Mouse (Mus musculus): Measurements from ENCODE around the gene Mpdu1.
A peak's percentile ranks its signal among the peaks of the same experiment; 100 is the strongest.
"Not testable (repeated sequence)": the region's sequence is repeated elsewhere in the genome, so short reads cannot be mapped to it uniquely, and the experiment has no call there.

The Mpdu1 gene

DNA sequence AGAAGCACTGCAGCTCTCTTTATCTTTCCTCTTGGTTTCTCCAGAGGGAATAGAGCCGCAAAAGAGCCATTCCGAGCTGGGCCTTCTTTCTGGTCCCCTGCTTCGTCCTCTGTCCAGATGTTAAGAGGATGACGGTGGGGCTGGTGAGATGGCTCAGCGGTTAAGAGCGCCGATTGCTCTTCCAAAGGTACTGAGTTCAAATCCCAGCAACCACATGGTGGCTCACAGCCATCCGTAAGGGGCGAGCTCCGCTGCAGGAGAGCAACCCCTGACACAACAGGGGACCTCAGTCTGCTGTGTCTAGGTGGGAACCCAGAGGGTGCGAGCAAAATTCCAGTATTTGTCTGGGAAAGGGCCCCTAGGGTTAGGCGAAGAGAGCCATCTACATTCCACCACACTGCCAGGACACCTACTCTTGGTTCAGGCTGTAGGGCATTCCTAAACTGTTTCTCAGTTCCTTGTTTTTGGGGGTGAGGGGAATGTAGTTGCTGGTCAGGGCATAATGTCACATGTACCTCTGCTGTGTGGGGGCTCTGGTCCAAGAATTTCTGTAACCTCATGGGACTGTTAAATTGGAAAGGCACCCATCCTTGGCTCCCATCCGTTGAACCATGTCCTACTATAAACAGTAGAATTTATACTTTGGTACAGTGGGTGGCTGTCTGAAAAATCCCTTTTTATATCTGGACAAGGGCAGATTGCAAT, 677 bp upstream of the Mpdu1 start:
- no peak for DNase-seq

DNA sequence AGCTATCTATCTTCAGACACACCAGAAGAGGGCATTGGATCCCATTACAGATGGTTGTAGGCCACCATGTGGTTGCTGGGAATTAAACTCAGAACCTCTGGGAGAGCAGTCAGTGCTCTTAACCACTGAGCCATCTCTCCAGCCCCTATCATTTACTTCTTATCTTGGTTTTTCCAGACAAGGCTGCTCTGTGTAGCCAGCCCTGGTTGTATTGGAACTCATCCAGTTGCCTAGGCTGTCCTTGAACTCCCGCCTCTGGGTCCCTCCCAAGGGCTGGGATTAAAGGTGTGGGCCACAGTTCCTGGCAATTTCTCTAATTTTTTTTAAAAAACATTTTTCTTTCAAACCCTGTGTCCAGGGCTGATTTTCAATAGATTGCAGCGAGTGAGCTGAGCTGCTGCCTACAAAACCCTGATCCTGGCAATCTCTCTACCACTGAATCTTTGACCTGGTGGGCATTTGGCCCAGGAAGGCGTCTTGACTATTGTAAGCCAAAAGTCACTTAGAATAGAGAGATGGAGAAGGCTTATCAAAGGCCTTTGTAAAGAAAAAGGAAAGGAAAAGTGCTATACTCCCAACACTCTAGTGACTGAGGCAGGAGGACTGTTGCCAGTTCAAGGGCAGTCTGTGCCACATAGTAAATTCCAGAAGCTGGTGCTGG, 1.1 kb downstream of the Mpdu1 start:
- DNase-seq, result no peak

DNA sequence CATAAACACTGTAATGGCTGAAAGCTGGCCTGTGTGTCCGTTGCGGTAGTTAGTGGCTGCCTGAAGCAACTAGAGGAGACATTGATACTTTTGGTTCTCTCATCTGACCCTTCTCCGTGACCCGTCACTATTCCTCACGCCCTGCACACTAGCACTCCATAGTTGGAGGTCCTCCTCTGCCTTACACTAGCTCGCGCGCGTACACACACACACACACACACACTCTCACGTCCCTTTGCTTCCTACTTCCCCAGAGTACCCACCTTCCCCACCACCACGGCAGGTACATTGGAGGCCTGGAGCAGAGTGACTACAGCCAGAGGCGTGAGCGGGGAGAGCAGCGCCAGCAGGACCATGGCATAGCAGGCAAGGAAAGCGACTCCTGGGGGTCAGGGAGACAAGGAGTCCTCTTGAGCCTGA, 5.0 kb downstream of the Mpdu1 start:
- no peak for DNase-seq

DNA sequence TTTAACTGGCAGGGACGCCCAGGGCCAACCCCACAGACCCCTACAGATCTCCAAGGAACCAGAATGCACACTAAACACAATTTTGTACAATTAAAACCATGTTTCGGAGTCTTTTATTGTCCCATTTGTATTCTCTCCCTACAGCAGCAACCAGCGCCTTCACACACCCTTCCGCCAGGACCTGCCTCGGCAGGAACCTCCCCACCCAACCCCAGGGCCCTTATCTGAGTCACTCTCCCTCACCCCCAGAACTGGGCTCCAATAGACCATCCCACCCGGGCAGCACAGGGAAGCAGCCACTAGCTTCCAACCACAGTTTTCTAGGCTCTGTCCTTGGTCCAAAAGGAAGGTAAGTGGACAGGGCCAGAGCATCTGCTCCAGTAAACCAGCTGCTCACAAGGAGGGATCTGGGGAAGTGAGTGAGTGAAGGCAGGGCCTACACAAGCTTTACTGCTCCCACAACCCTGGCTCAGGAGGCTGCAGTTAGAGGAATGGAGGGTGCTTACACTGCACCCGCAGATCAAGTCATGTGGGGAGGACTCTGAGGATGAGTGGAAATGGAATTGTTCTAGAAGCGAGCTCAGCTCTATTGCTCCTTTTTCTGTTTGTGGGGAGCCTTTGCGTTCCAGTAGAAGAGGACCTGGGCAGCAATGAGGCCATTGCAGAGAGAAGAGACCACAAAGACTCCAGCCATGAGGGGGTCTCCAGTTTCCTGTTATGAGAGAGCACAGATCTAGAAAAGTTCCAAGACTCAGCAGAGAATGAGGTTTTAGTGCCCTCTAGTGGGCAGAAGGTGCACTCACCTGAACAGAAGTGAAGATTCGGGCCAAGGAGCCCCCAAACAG, 5.6 kb downstream of the Mpdu1 start:
- peak; percentile 73 for DNase-seq

DNA sequence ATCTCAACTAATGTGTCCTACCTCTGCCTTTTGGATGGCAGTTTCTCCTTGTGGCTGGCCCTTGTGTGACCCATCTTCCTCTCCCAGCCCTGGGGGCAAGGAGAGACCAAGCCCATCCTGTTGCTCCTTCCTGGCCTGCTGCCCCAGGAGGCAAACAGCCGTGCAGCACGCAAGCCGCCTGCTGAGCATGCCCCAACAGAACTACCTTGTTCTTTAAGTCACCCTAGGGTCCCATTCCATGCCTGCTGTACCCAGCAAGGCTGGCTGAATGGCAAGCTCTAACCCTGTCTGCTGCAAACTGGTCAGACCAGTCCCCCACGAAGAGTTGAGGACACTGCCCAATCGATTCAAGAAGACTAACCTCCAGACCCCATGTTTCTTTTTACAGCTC, 6.4 kb downstream of the Mpdu1 start:
- DNase-seq, result no peak

DNA sequence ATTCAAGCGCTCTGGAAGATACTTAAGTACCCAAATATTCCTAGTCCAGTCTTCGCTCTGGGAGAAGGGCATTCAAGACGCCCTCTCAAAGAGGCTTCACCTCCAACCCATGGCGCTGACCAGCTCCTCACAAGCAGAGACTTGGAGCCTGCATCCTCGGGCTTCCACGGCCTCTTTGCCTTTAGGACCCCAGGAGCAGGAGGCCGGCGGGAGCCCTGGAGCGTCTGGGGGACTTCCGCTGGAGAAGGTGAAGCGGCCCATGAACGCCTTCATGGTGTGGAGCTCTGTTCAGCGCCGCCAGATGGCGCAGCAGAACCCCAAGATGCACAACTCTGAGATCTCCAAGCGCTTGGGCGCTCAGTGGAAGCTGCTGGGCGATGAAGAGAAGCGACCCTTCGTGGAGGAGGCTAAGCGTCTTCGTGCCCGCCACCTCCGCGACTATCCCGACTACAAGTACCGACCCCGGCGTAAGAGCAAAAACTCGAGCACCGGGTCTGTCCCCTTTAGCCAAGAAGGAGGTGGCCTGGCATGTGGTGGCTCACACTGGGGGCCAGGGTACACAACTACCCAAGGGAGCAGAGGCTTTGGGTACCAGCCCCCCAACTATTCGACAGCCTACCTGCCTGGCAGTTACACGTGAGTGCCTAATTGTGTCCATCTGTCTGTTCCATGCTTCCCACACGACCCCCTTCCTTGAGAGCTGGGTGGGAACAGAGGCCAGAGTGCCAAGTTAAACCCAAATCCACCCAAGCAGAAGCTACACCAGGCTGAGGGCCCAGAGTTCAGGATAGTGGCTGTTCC, 7.0 kb downstream of the Mpdu1 start, which contains the start of gene Sox15:
TSS of gene Sox15 (plus strand) at position 51 of the 801 bp plus-strand sequence.
- peak; percentile 67 for DNase-seq

DNA sequence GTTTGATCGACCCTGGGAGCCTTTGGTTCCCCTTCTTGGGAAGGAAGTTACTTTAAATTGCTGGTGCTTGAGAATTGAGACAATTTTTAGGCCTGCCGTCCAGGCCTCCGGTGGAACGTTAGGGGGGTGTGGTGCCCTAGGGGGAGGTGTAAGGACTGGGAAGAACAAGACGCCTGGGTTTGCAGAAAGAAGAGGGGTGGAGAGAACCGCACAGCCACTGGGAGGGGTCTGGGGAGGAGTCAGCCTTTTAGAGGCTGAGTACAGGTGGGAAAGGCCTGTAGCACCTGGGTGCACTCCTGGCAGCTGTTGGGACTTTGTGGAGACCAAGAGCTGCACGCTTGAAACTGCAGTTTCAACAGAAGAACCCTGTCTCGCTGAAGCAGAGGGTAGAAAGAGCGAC, 7.7 kb downstream of the Mpdu1 start:
- DNase-seq, result no peak

DNA sequence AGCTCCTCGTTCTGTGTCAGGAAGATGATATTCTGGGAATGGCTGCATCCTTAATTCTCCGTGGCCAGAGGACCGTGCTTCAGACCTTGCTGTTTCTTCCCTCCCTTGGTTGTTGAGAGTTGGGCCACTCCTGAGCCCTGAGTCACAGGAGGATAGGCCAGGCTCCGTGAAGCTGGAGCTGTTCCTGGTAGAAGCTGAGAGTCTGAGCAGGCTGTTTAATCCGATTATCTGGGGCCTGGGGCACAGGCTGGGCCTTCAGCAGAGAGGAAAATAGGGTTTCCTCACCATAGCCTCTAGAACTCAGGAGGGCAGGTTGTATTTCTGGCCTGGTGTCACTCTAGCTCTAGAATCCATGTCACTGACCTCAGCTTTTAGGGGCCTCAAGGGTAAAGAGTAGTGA, 9.0 kb downstream of the Mpdu1 start:
- DNase-seq, result no peak

DNA sequence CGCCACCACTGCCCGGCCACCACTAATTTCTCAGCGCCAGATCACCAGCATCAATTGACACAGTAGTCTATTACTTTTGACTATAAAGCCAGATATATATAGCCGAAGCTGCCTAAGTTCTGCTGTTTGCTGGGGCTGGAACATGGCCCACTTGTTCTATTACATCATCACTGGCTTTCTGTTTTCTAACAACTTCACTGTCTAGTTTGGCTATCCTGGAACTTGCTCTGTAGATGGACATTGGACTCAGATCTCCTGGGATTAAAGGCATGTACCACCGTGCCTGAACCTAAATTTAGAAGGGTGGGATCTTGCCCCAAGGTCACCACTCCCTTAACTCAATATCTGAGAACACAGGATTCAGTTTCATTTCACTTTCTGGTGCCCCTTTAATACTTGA, 16.6 kb downstream of the Mpdu1 start:
- no peak for DNase-seq

DNA sequence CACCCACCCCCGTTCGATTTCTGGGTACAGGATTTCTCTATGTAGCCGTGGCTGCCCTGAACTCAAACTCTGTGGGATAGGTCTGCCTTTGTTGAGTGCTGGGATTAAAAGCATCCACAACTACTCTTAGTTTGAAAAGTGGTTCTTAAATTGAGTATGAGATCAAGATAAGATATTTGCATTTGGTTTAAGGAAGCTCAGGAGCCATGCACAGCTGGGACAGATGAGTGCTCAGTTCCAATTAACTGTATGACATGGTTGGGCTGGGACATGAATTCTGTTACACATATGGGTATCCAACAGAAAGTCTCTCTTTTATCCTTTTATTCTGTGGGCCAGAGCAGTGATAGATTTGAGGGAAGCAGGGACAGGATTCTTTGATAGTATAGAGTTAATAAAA, 27.0 kb downstream of the Mpdu1 start:
- DNase-seq, result no peak

DNA sequence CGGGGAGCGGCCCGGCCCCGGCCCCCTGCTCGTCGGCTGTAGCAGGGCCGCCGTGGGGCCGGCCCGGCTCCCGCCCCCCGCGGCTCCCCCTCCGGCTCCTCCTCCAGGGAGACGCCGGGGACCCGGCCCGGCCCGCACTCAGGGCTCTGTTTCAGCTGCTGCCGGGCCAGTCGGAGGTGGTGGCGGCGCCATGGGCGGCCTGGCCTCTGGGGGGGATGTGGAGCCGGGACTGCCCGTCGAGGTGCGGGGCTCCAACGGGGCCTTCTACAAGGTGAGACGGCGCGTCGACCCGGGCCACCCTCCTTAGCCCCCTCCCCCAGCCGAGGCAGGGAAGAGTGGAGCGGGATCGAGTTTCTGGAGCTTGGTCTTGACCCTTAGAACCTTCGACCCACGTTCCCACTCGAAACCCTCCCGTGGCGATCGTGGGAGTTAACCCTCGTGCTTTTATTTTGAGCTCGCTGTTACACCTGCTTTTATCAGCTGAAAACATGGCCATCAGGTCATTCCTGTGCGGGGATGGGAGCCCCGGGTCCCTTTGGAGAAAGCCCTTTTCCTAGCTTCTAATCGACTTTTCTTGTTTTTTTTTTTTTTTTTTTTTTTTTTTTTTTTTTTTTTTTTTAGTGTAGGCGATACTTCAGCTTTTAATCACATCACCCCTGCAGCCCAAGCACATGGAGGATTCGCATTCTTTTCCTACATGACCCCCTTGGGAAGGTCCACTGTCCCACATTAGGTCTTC, 29.1 kb downstream of the Mpdu1 start:
- DNase-seq, result no peak

DNA sequence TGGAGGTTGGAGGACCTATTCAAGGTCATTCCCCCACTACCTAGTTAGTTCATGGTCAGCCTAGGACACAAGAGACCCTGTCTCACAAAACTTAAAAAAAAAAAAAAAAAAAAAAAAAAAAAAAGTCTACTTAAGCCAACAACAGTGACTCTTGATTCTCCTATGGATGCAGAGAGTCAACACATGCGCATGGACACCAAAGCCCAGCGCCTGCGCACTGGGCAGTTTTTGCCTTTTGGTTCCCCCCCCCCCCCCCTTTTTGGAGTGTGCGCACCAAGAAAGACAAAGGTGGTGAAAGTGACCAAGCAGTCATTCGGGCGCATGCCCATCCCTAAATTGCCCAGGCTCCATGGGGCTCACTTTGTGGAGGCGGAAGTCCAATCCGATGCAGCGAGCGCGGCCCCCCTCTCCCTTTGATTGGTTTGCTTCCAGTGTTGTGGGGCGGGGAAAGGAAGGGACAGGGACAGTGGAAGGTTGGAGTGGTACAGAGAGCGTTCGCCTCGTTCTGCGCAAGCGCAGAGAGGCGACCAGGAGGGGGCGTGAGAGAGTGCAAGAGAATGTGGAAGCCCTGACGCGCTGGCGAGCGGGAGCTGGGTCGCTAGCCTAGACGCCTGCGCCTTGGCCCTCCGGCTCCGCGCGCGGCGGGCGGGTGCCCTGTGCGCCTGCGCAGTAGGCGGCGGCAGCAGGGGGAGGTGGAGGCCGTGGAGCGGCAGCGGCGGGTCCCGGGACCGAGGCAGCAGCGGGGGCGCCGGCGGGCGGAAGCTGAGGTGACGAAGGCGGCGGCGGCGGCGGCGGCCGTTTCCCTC, 30.0 kb downstream of the Mpdu1 start, which contains the start of gene Fxr2:
TSS of gene Fxr2 (plus strand) at position 707 of the 806 bp plus-strand sequence.
- peak; percentile 100 for DNase-seq

DNA sequence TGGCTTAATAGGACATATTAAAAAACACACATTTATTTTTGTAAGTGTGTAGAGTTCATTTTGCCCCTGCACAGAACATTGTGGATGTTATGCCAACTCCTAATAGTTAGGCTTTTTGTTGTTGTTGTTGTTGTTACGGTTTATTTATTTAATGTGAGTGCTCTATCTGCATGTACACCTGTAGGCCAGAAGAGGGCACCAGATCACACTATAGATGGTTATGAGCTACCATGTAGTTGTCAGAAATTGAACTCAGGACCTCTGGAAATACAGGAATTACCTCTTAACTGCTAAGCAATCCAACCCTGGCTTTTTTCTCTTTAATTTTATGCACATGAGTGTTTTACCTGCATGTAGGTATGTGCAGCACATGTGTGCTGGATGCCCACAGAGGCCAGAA, 32.6 kb downstream of the Mpdu1 start:
- DNase-seq, result no peak

DNA sequence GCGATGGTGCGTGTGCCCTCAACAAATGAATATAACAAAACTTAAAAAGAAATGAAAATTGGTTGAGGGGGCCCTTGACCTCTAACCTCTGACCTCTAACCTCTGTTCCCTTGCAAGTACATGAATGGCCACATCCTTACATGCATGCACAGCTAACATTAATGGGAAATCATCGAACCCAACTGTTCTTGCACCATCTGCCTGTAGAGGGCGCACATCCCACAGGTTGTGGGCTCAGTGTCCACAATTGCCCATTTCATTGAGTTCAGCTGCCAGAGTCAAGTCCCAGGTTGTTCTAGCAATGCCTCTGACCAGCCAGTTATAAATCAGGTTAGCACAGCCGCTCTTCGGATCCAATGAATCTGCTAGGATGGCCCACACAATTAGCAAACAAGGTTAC, 34.2 kb downstream of the Mpdu1 start:
- peak; percentile 85 for DNase-seq

DNA sequence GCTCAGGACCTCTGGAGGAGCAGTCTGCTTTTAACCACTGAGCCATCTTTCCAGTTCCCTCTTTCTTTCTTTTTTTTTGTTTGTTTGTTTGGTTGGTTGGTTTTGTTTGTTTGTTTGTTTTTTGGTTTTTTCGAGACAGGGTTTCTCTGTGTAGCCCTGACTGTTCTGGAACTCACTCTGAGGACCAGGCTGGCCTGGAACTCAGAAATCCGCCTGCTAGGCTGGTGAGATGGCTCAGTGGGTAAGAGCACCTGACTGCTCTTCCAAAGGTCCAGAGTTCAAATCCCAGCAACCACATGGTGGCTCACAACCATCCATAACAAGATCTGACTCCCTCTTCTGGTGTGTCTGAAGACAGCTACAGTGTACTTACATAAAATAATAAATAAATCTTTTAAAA, 38.1 kb downstream of the Mpdu1 start:
- not testable (repeated sequence) for DNase-seq

DNA sequence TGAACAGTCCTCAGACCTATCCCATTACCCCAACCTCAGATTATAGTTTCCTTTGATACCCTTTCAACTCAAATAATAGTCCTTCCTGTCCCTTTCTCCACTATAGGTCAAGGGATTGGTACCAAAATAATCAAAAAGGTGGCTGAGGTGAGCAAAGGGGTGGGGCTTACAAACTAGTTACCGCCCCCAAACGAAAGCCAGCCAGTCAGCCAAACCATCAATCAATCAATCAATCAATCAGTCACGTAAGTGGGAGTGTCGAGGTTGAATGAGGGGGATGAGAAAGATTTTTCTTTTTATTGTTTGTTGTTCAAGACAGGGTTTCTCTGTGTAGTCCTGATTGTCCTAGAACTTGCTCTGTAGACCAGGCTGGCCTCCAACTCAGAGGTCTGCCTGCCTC, 39.4 kb downstream of the Mpdu1 start:
- DNase-seq, result no peak

DNA sequence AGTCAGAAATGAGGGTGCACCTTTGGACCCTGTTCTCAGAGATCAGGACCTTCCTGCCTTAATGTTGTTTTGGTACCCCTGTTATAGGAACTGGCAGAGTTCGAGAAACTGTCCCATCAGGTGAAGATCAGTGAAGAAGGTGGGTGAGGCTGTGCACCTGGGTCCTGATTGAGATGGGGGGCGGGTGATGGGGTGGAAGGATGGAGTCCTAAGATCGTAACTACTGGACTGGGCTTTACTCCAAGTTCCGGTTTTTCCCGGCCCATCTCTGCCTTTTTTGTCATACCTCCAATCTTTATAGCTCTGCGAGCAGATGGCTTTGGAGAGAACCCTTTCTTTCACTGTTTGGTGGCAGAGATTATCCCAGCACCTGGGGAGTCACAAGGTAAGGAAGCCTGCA, 40.0 kb downstream of the Mpdu1 start:
- no peak for DNase-seq

DNA sequence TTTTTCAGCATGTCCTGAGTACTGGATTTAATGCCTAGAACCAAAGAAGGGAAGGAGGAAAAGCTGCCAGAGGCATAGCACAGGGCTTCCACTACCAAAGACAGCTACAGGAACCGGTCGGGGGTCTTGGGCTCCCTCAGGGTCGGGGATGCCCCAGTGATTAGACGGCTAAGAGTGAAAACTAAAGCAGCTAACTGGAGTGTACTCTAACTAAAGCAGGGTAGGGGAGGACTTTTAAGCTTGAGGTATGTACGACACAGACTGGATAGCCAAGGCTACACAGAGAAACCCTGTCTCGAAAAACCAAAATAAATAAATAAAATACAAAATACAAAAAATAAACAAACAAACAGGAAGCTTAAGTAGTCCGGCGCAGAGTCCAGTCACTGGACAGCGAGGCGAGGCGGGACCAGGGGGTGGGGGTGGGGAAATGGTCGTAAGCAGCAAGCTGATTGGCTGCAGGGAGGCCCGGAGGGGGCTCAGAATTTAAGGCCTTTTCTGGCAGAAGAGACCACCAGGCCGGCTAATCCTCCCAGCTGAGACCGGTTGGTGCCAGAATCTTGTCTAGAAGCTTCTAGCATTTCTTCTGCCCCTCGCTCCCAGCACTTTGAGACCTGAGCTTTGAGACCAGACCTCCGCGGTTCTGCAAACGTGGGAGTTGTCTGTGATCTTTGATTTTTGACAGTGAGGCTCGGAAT, 40.7 kb downstream of the Mpdu1 start, which contains the start of gene Sat2:
TSS of gene Sat2 (plus strand) at position 454 of the 698 bp plus-strand sequence.
- DNase-seq, result no peak

DNA sequence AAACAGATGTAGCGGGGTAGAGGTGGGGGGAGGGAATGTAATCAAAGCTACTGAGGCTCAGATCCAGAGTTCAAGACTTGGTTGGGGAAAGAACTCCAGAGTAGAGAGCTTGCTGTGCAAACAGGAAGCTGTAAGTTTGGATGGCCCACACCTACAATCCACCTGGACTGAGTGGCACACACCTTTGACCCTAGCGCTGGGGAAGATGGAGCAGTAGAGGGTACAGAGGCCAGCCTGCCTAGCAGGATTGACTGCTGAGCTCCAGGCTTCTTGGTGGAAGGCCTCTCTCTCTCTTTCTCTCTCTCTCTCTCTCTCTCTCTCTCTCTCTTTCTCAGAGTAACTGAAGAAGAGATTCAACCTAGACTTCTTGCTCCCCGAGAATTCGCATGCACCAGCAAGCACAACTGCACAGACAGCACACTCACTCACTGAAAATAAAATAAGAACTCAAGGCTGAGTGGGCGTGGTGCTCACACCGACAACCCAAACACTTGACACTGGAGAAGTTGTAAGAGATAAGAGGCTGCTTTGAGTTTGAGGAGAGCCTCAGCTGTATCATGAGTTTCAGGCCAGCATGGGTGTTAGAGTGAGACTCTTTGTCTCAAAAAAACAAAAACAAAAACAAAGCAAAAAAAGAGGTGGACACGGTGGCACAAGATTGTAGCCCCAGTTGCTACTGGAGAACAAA, 41.9 kb downstream of the Mpdu1 start:
- DNase-seq, result no peak

DNA sequence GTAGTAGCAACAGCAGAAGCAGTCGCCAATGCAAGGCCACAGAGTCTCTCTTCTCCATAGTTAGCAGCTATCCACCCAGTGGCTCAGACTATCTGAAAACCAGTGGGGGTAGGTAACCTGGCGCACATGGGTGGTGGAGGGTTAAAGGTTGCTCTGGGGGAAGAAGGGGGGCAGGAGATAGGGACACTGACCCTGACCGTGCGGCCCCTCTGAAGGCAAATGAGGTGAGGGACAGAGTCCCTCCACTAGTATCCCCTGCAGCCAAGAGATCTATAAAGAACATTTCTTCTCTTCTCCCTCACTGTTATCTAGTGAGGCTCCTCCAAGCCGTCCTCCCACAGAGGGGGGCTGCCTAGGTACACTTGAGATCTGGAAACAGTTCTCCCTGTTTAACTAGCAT, 44.6 kb downstream of the Mpdu1 start, which contains the start of gene Shbg:
TSS of gene Shbg (minus strand) at position 101 of the 400 bp plus-strand sequence.
- no peak for DNase-seq

All from thymus, postnatal 4 days (tissue).